Mouse (Mus musculus): ENCODE data around the gene Slc6a16. TPM values are rescaled to one million over a fixed set of nuclear protein-coding genes. Genes with fewer than 3 reads are reported as not detected.
A peak's percentile ranks its signal among the peaks of the same experiment; 100 is the strongest.

Gene Slc6a16
- not detected for total RNA-seq (2021)
- long read RNA-seq, experiment 1, result 0 reads
- long read RNA-seq, experiment 2, result 0 reads

DNA sequence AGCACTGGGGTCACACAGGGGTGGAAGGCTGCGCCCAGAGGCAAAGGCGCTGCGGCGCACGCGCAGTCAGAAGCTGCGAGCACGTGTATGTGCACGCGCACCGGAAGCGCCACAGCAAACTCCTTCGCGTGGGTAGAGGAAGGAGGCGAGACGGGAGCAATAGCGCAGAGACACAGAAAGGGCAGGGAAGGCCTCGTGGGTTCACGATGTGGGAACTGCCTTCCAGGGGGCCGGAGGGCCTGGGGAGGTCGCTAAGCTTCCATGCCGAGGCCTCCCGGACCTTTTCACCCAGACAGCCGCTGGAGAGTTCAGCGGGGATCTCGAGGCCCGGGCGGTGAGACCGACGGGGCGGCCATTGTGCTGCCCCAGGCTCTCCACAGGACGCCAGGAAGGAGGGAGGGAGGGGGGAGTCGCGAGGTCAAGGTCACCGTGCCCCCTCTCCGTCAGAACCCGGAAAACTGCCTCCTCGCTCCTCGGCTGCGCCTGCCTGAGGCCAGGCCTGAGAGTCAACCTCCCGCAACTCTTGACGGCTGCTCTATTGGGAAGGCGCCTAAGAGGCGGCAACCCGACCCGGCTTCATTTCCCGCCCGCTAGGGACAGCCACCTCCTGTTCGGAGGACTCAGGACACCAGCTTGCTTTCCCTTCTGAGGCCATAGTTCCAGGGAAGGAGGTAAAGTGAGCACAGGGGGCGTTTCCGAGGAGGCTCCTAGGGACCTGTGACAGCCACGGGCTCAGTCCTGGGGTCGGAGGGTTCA is at the start of gene Slc6a16:
Slc6a16 (plus strand) TSS at position 453 of the 756 bp plus-strand sequence.
- DNase-seq (ENCODE audit: low spot score), result no peak

DNA sequence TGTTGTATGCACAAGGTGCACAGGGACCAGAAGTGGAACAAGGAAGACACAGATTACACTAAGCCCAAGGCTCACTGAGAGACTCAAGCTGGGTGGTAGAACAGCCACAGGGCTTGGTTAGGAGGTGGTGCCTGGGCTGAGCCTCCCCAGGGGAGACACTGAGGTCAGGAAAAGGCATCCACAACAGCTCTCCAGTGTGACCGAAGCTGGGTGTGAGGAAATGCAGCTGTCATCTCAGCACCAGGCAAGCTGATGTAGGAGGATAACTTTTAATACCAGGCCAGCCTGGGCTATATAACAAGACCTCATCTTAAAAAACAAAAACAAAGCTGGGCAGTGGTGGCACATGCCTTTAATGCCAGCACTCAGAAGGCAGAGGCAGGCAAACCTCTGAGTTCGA is 49.7 kb upstream of the Slc6a16 start:
- no peak for DNase-seq (ENCODE audit: low spot score)

DNA sequence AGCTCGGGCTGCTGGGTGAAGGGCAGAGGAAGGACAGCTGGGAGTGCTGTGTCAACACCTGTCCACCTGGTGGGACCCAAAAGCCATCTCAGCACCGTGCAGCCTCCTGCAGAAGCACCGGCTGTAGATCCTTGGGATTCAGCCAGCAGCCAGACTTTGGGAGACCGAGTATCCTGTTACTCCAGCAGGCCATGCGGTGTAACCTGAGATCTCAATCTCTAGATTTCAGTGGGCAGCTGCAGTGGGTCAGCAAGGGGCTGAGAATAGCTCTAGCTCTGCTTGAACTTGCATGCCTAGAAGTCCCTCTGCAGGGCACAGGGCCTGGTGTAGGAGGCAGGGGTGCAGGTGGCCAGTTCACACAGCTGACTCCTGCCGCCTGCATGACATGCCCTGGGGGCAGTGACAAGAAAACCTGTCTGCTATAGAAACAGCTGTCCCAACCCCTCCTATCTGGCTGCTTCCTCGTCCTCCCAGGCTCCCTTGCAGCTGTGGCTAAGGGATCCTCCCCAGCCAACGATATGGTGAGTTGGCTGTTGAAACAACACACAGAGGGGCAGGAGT is 49.0 kb upstream of the Slc6a16 start:
- peak; percentile 81 for DNase-seq (ENCODE audit: low spot score)

DNA sequence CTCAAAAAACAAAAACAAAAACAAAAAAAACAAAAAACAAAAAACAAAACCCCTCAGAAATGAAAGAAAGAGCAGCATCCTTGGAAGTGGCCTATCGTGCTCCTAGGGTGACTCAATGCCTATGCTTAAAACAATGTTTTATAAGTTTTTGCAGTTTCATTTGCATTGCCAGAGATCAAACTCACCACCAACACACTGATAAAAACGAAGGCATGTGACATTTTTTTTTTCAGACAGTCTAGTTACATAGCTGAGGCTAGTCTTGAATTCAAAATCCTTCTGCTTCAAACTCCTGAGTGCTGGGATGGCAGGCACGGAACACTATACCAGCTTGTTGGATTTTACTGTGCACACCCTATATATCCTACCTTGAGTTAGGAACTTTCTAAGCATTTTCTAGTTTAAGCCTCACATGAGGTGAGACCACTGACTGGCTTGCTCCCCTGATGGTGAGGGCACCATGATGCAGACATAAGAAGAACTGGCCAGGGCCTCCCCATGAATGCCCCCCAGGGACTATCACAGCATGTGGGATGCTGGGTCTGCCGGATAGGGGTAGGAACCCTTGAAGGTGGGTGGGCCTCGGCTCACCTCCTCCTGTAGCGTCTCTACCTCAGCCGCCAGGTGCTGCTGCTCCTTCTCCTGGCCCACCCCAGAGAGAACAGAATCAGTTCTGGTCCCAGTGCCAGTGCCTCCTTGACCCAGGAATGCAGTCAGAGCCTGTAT is 48.1 kb upstream of the Slc6a16 start:
- DNase-seq (ENCODE audit: low spot score), result no peak

DNA sequence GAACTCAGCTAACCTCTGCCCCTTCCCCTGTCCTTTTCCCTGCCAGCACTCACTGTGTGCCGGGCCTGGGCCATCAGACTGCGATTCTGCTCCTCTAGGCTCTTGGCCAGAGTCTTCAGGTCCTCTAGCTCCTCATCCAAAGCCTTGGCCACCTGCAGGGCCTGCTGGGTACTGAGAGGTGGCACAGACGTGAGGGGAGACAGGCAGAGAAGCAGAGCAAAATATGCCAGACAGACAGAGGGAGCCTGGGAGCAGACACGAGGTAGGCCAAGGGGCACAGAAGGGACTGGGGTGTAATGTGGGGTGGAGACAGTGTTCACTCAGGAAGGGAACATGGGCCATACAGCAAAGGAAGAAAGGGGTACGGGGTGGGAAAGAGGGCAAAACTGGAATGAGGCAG is 47.5 kb upstream of the Slc6a16 start:
- no peak for DNase-seq (ENCODE audit: low spot score)

DNA sequence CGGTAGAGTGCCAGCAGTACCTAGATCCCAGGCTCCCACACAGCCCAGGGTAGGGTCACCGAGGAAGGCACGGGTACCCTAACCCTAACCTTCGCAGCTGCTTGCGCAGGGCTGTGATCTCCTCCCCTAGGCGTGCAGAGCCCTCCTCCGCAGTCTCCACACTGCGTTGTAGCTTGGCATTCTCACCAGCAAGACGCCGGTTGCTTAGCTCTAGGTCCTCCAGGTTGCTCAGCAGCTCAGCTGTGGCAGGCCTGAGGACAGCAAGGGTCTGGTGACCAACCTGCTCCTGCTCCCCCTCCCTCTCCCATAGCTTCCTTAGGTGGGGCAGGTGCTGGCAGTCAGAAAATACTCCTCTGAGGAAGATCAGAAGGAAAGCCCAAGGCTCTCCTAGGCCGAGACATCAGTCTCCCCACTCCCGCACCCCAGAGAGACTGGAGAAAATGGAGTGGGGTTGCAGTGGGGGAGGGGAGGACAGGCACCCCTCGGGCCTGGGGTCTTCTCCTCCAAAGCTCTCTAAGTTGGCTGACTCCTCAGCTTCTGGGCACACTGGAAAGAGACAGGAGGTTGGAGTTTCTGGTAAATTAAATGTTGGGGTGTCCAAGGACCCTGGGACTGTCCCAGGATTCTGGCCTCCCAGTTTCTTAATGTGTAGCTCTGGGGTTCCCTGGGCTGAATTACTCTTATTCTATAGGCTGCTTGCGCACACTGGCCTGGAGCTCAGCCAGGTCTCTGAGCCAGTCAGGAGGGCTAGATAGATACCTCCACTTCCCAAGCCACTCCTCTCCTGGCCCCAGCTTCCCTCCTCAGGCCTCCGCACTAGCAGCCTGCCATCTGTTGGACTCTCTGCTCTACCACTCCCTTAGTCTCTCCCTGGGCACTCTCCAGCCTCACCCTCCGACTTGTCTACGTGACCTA is 46.8 kb upstream of the Slc6a16 start:
- DNase-seq (ENCODE audit: low spot score), result no peak

DNA sequence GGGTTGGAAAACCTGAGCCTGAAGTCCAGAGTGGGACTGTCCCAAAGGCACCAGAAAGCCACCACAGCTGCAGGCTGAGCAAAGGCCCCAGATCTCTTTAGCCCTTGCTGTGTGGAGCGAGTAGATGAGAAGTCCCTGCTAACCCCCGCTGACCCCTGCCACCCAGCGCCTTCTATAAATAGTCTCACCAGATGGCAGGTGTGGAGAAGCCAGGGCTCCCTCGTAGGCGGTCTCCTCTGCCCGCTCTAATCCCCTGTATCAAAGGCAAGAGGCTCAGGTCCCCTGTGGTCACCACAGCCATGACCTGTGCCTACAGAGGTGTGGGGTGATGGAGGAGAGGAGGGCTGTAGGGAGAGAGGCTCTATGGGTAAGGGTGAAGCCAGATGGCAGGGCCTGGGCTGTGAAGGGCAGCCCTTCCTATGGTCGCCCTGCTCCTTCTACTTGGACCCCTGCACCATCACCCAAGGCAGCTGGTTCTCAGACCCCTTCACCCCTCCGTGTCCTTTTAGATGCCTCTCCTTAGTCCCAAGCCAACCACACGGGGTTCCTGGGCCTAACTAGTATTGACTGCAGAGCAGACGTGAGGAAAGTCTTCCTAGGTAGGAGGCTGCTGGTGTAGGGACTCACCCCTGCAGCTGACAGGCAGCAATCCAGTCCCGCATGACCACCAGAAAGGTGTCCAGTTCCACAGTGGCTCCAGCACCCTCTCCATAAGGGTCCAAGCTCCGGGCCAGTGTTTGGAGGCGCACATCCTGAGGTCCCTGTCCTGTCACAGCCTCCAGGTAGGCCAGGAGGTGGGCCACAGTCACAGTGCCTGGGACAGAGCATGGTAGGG is 45.3 kb upstream of the Slc6a16 start:
- peak; percentile 43 for DNase-seq (ENCODE audit: low spot score)

DNA sequence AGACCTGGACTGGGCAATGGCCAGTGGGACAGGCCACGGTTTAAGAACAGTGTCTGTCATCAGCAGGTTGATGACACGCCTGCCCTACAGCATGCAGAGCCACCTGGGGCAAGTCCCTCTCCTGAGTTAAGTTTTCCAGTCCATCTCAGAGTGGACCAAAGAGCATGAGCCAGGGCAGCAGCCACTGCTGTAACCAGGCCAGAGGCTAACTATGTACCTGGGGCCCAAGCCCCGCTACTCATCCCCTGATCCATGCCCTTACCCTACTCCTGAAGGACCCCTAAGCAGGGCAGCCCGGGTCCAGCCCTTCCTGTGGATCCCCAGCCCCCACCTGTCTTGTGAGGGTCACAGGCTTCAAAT is 44.7 kb upstream of the Slc6a16 start:
- DNase-seq (ENCODE audit: low spot score), result no peak

DNA sequence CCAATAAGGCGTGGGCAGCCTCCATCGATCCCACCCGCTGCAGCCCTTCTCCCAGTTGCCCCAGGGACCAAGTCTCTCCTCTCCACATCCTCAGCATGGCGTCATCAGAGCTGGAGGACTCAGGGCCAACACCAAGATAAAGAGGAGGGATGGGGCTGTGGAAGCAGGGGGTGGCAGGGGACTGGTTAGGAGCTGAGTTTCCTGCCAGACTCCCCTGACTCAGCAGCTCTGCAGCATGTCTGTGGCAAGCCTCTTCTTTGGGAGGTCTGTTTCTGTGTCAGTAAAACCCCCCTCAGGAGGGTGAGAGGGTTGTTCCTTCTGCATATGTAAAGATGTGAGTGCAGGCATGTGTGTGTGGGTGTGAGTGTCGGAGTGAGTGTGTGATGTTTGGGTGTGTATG is 43.9 kb upstream of the Slc6a16 start:
- DNase-seq (ENCODE audit: low spot score), result no peak

DNA sequence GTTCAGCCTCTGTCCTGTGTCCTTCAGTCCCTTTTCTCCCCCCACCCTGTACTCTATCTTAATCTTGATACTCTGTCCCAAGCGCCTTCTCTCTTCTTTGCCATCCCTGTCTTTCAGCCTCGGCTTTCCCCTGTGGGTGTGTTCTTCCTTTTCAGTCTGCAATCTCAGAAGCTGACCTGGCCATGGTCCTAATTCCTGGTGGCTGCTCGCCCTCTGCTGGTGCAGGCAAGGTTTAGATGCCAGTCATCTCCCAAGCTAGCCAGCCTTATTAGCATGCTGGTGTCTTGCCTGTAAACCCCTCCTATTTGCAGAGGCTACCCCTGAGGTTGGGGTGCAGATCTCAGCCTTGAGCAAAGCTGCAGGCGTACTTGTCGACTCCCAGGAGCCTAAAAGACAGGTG is 42.5 kb upstream of the Slc6a16 start:
- DNase-seq (ENCODE audit: low spot score), result peak; percentile 76

DNA sequence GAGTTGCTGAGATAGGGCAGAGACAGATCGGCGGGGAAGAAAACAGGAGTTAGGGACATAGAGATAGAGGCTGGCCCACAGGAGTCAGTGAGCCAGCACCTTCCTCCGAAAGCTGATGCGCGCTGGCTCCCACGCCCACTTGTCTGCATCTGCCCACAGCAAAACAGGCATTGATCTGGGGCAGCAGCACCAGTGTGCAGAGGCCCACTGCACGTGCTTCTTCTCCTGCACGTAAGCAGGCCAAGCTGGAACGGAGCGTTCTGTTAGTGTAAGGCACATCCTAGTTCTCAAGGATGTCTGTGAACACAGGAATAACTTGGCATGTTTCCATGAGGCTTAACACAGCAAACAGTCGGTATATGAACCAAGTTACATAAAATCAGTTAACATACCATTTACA is 41.9 kb upstream of the Slc6a16 start:
- no peak for DNase-seq (ENCODE audit: low spot score)

DNA sequence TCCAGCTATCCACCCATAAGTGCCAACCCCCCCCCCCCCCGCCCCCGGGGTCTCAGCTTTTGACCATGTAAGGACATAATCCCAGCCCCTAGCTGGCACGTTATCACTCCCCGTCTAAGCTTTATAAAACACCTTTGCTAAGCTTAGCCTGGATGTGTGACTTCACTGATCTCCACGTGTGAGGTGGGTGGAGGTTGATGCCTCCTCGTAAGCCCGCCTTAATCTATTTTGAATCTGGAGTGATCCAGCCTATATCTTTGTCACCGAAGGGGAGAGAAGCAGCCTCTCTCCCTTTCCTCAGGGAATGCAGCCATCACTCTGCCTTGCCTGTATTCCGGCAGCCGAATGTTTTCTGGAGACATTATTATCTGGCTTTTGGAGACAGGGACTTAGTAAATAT is 38.2 kb upstream of the Slc6a16 start:
- no peak for DNase-seq (ENCODE audit: low spot score)

DNA sequence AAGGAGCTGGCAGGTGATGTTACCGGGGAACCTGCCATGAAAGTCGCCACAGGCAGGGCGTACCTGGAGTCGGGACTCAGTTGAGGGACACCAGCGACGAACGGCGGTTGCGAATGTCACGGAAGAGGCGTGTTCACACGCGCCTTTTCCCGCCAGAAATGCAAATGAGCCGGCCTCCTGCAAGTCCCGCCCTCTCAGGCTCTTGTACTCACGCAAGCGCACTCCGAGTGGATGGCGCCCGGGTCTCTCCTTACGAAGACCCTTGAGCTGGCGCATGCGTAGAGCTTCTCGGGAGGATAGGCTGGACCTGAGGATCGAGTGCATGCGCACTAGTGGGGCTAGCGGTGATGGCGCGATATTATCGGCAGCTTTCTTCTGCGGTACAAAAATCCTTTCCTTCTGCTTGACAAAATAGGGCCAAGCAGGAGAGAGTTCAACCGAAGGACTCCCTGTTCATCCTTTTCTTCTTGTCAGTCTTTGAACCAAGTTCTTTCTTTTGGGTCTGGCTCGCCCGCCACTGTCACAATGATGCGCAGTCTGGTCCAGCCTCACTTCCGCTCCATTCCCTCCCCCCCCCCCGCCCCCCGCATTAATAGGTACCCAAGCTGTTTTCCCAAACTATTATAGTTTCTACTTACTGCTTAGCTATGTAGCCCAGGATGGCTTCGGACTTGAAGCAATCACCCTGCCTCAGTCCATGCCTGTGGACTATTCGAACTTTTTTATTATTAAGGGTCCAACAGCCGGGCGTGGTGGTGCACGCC is 36.3 kb upstream of the Slc6a16 start, which contains the start of gene Ccdc155:
Ccdc155 (minus strand) TSS at position 513 of the 764 bp plus-strand sequence.
- DNase-seq (ENCODE audit: low spot score), result peak; percentile 80

DNA sequence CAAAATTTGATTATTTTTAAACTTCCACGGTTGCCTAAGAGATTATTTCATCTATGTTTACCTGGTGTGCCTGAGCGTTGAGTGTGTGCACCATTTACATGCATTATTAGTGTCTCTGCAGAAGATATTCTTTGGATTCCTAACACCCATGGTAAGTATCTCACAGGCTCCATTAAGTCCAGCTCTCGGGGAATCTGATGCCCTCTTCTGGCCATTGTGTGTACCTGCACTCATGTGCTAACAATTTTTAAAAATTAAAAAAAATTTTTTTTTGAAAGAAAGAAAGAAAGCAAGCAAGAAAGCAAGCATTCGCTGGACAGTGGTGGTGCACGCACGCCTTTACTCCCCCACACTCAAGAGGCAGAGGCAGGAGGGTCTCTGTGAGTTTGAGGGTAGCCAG is 32.6 kb upstream of the Slc6a16 start:
- no peak for DNase-seq (ENCODE audit: low spot score)

DNA sequence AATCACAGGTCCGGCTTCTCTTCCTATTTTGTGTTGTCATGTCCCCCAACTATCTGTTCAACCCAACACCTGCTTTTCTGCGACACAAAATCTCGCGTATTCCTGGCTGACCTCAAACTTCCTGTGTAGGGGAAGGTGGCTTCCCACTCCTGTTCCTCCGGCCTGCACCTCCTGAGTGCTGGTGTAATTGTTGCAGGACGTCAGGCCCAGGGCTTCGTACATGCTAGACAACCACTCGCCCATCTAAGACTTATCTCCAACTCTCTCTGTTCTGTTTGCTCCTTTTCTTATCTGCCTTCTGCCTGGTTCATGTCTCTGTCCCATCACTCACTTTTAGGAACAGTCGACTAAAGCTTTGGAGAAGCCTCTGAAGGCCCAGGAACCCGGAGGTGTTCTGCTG is 29.8 kb upstream of the Slc6a16 start:
- no peak for DNase-seq (ENCODE audit: low spot score)

DNA sequence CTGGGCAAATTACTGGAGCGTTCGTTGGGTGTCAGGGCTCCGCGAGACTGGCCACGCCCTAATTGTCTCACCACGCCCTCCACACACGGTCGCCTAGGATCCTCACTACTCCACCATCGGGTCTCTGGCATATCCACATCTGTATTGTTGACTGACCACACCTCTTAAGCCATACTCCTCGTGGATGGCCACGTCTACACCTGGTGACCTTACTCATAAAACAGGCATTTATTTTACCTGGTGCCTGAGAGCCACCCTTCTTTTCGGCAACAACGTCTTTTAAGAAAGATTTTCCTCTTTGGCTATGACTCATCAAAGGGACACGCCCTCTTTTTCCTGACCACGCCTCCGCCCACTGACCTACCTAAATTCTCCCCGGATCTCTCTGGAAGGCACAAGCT is 29.0 kb upstream of the Slc6a16 start, which contains the start of gene Dkkl1:
Dkkl1 (minus strand) TSS at position 297 of the 401 bp plus-strand sequence.
- DNase-seq (ENCODE audit: low spot score), result no peak

DNA sequence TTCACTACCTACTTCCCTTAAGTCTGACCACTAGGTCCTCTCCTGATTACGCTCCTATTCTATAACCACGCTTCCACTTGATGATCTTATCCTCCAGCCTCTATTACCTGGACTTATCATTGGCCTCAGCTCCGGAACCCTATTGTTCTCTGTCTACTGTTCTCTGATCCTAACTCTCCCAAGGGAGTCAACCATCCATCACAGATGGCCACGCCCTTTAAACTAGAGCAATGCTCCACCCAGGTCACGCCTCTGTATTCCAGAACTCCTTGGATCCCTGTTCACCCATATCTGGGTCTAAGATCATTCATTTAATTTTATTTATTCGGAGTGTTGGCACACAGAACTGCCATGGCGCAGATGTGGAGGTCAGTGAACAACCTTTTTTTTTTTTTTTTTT is 28.5 kb upstream of the Slc6a16 start:
- no peak for DNase-seq (ENCODE audit: low spot score)

DNA sequence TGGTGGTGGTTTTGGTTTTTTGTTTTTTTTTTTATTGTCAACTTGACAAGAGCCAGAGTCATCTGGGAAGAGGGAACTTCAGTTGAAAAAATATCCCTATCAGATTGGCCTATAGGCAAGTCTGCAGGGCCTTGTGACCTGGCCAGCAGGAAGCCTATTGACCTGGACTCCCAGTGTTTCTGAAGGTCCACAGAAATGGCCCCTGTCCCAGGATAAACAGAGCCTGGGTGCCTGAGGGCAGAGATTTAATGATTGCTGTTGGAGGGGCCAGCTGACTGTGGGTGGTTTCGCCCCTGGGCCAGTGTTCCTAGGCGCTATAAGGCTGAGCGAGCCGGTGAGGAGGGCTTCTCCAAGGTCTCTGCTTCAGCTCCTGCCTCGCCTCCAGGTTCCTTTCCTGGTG is 27.2 kb upstream of the Slc6a16 start:
- no peak for DNase-seq (ENCODE audit: low spot score)

DNA sequence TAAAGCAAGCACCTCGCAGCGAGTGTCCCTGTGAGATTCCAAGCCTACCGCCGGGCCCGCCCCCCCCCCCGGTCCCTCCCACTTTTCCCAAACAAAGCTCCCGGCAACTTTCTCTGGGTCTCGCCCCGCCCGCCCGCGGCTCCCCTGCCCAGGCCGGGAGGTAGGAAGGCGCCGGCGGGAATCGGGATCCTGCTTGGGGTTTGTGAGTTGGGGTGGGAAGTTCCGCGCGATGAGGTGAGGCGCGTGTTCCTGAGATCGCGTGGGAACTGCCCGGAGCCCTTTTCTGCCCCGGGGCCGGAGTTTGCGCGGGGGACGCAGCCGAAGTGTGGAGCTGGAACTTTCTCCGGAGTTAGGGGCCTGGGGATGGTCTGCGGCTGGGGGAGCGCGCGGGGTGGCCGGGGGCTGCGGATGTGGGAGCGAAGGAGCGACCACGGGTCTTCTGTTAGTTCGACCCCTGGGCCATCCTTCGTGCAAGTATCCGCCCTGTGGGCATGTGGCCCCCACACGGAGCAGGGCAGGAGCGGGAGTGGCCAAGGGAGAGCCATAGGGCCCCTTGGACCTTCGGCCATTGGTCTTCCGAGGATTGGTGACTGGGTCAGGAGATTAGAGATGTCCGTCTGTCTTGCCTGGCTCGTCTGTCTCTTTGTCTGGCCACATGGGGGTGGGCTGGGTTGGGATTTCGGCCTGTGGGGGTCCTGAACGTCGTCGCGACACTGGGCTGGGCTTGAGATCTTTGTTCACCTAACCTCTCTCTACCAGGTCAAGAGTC is 25.0 kb upstream of the Slc6a16 start, which contains the start of gene Tead2:
Tead2 (plus strand) TSS at position 81 of the 769 bp plus-strand sequence.
- no peak for DNase-seq (ENCODE audit: low spot score)

Measured in gastrocnemius, adult 18-20 months (tissue).